Mouse (Mus musculus) stomach, embryonic 15.5 days (tissue): ENCODE measurements at regions not wholly inside any gene's neighbourhood (a gene's known extent, or its start where the extent isn't known, plus 50 kb on each side); places are given as distances from the start of the nearest gene placed in this dataset.

ENCODE experiments used
- ATAC-seq: fragments of 200-750 bp; cut with Nextera tagmentation; 2 replicates; pipeline ENCODE4 v1.8.0; 2017; ENCODE audit warnings: low read depth, moderate number of reproducible peaks, moderate TSS enrichment; ENCODE audit not compliant: insufficient read depth, low FRiP score
- H3K27ac ChIP-seq: fragments of 300-500 bp; sonication (generic); 2 replicates; pipeline ENCODE4 v1.5.1; 2015; ENCODE audit warnings: mild to moderate bottlenecking, inconsistent platforms
- H3K27me3 ChIP-seq: fragments of 300-500 bp; sonication (generic); replicated peaks from 2 replicates; pipeline ENCODE4 v1.6.1; 2015; ENCODE audit warnings: inconsistent platforms
- H3K36me3 ChIP-seq: fragments of 300-500 bp; sonication (generic); 2 replicates; pipeline ENCODE4 v1.6.1; 2015; ENCODE audit warnings: inconsistent platforms
- H3K4me1 ChIP-seq: fragments of 300-500 bp; sonication (generic); 2 replicates; pipeline ENCODE4 v1.6.1; 2015; ENCODE audit warnings: inconsistent platforms
- H3K4me2 ChIP-seq: fragments of 300-500 bp; sonication (generic); 2 replicates; pipeline ENCODE4 v1.6.1; 2015; ENCODE audit warnings: mild to moderate bottlenecking, inconsistent platforms
- H3K4me3 ChIP-seq: fragments of 300-500 bp; sonication (generic); replicated peaks from 2 replicates; pipeline ENCODE4 v1.5.1; 2015; ENCODE audit warnings: inconsistent platforms
- H3K9ac ChIP-seq: fragments of 300-500 bp; sonication (generic); 2 replicates; pipeline ENCODE4 v1.6.1; 2015; ENCODE audit warnings: inconsistent platforms
- H3K9me3 ChIP-seq: fragments of 300-500 bp; sonication (generic); 2 replicates; pipeline ENCODE4 v1.6.1; 2016; ENCODE audit warnings: inconsistent platforms
- WGBS: fragments of 180-500 bp; shearing (Covaris S2); methylation state at CpG from one replicate; pipeline ENCODE4 v1.1.7; 2015; 5-methylcytosine and 5-hydroxymethylcytosine counted together

GRCm38 (mm10) chr8:80315371-80315770 lies 178.2 kb upstream of the Gypa start:
- Histone ChIP-seq H3K4me2 (peak overlapping the region; percentile 53), H3K9ac (no peak overlapping the region), H3K27ac (peak overlapping the region; percentile 44; the same call in 1 of the 2 replicates), H3K4me1 (peaks cover 14% of the 10 kb centered on the region), H3K36me3 (no peaks in the 10 kb centered on the region), H3K27me3 (no peaks in the 10 kb centered on the region), H3K4me3 (peak overlapping the region; percentile 14; the same call in 1 of the 2 replicates), H3K9me3 (no peaks in the 10 kb centered on the region)
- peak; percentile 65; the same call in 1 of the 2 replicates for ATAC-seq
- 5% methylated on average over 13 of the region's 13 CpGs for WGBS

GRCm38 (mm10) chr8:80314826-80315225 lies 178.8 kb upstream of the Gypa start:
- Histone ChIP-seq H3K27ac (peak overlapping the region; percentile 44; the same call in 1 of the 2 replicates), H3K9ac (no peak overlapping the region), H3K27me3 (no peaks in the 10 kb centered on the region), H3K9me3 (no peaks in the 10 kb centered on the region), H3K36me3 (no peaks in the 10 kb centered on the region), H3K4me2 (peak overlapping the region; percentile 53), H3K4me1 (peaks cover 14% of the 10 kb centered on the region), H3K4me3 (no peak overlapping the region)
- ATAC-seq, result peak; percentile 72
- 8% methylated on average over 7 of the region's 7 CpGs for WGBS

GRCm38 (mm10) chr8:80313883-80314635 lies 179.5 kb upstream of the Gypa start:
- Histone ChIP-seq H3K4me2 (no peak overlapping the region), H3K36me3 (no peaks in the 10 kb centered on the region), H3K27me3 (no peaks in the 10 kb centered on the region), H3K27ac (peak overlapping the region; percentile 2; the same call in 1 of the 2 replicates), H3K9ac (no peak overlapping the region), H3K4me1 (peaks cover 14% of the 10 kb centered on the region), H3K9me3 (no peaks in the 10 kb centered on the region), H3K4me3 (no peak overlapping the region)
- ATAC-seq, result no peak
- 24% methylated on average over 12 of the region's 12 CpGs for WGBS

- Histone ChIP-seq H3K27ac (no peak overlapping the region), H3K9ac (no peak overlapping the region), H3K4me2 (no peak overlapping the region), H3K9me3 (no peaks in the 10 kb centered on the region), H3K4me1 (no peaks in the 10 kb centered on the region), H3K36me3 (no peaks in the 10 kb centered on the region), H3K4me3 (no peak overlapping the region), H3K27me3 (no peaks in the 10 kb centered on the region)
- 45% methylated on average over 4 of the region's 4 CpGs for WGBS
- no peak for ATAC-seq
Observed at GRCm38 (mm10) chr8:80307761-80308160, 185.8 kb upstream of the Gypa start.

GRCm38 (mm10) chr8:80298596-80298995 lies 195.0 kb upstream of the Gypa start:
- Histone ChIP-seq H3K27ac (no peak overlapping the region), H3K36me3 (no peaks in the 10 kb centered on the region), H3K4me1 (no peaks in the 10 kb centered on the region), H3K4me2 (no peak overlapping the region), H3K9me3 (no peaks in the 10 kb centered on the region), H3K4me3 (no peak overlapping the region), H3K27me3 (no peaks in the 10 kb centered on the region), H3K9ac (no peak overlapping the region)
- ATAC-seq, result no peak
- 62% methylated on average over 5 of the region's 5 CpGs for WGBS

GRCm38 (mm10) chr8:80290311-80290710 lies 203.3 kb upstream of the Gypa start:
- Histone ChIP-seq H3K36me3 (no peaks in the 10 kb centered on the region), H3K27me3 (no peaks in the 10 kb centered on the region), H3K4me3 (no peak overlapping the region), H3K4me1 (no peaks in the 10 kb centered on the region), H3K27ac (no peak overlapping the region), H3K9me3 (no peaks in the 10 kb centered on the region), H3K9ac (no peak overlapping the region), H3K4me2 (no peak overlapping the region)
- ATAC-seq, result no peak
- 66% methylated on average over 1 of the region's 1 CpGs for WGBS

- no peak for ATAC-seq
- WGBS, result 62% methylated on average over 6 of the region's 6 CpGs
Observed at GRCm38 (mm10) chr8:80289282-80289681, 204.3 kb upstream of the Gypa start.

GRCm38 (mm10) chr8:80268910-80269460 lies 211.2 kb upstream of the Hhip start:
- H3K9me3 ChIP-seq, result no peaks in the 10 kb centered on the region
- no peak overlapping the region for H3K9ac ChIP-seq
- 74% methylated on average over 7 of the region's 7 CpGs for WGBS
- H3K4me1 ChIP-seq, result no peaks in the 10 kb centered on the region
- H3K4me2 ChIP-seq, result no peak overlapping the region
- no peaks in the 10 kb centered on the region for H3K27me3 ChIP-seq
- H3K4me3 ChIP-seq, result no peak overlapping the region
- ATAC-seq, result no peak
- H3K36me3 ChIP-seq, result no peaks in the 10 kb centered on the region
- H3K27ac ChIP-seq, result no peak overlapping the region

More at GRCm38 (mm10) chr8:80289282-80289681, 204.3 kb upstream of the Gypa start:
- H3K4me2 ChIP-seq, result no peak overlapping the region
- no peak overlapping the region for H3K9ac ChIP-seq
- no peaks in the 10 kb centered on the region for H3K36me3 ChIP-seq
- H3K27ac ChIP-seq, result no peak overlapping the region
- no peaks in the 10 kb centered on the region for H3K27me3 ChIP-seq
- no peaks in the 10 kb centered on the region for H3K4me1 ChIP-seq
- no peaks in the 10 kb centered on the region for H3K9me3 ChIP-seq
- no peak overlapping the region for H3K4me3 ChIP-seq

GRCm38 (mm10) chr8:80264915-80265314 lies 207.1 kb upstream of the Hhip start:
- Histone ChIP-seq H3K4me1 (no peaks in the 10 kb centered on the region), H3K9ac (no peak overlapping the region), H3K27me3 (no peaks in the 10 kb centered on the region), H3K4me3 (no peak overlapping the region), H3K27ac (no peak overlapping the region), H3K9me3 (no peaks in the 10 kb centered on the region), H3K36me3 (no peaks in the 10 kb centered on the region), H3K4me2 (no peak overlapping the region)
- WGBS, result 81% methylated on average over 2 of the region's 2 CpGs
- ATAC-seq, result no peak

GRCm38 (mm10) chr8:80263468-80263945 lies 205.7 kb upstream of the Hhip start:
- H3K27ac ChIP-seq, result no peak overlapping the region
- no peak overlapping the region for H3K4me3 ChIP-seq
- H3K4me2 ChIP-seq, result no peak overlapping the region
- no peaks in the 10 kb centered on the region for H3K36me3 ChIP-seq
- H3K27me3 ChIP-seq, result no peaks in the 10 kb centered on the region
- no peak for ATAC-seq
- 58% methylated on average over 11 of the region's 11 CpGs for WGBS
- H3K9me3 ChIP-seq, result no peaks in the 10 kb centered on the region
- no peak overlapping the region for H3K9ac ChIP-seq
- no peaks in the 10 kb centered on the region for H3K4me1 ChIP-seq

- 80% methylated on average over 3 of the region's 3 CpGs for WGBS
- H3K9ac ChIP-seq, result no peak overlapping the region
Observed at GRCm38 (mm10) chr8:80262911-80263310, 205.1 kb upstream of the Hhip start.

GRCm38 (mm10) chr8:80253541-80253940 lies 195.7 kb upstream of the Hhip start:
- Histone ChIP-seq H3K9me3 (no peaks in the 10 kb centered on the region), H3K27me3 (no peaks in the 10 kb centered on the region), H3K9ac (no peak overlapping the region), H3K4me3 (no peak overlapping the region), H3K27ac (no peak overlapping the region), H3K36me3 (no peaks in the 10 kb centered on the region), H3K4me1 (no peaks in the 10 kb centered on the region), H3K4me2 (no peak overlapping the region)
- 22% methylated on average over 4 of the region's 4 CpGs for WGBS
- ATAC-seq, result no peak

More at GRCm38 (mm10) chr8:80262911-80263310, 205.1 kb upstream of the Hhip start:
- H3K9me3 ChIP-seq, result no peaks in the 10 kb centered on the region
- no peak overlapping the region for H3K4me2 ChIP-seq
- H3K27me3 ChIP-seq, result no peaks in the 10 kb centered on the region
- H3K4me3 ChIP-seq, result no peak overlapping the region
- ATAC-seq, result no peak
- no peaks in the 10 kb centered on the region for H3K36me3 ChIP-seq
- H3K27ac ChIP-seq, result no peak overlapping the region
- H3K4me1 ChIP-seq, result no peaks in the 10 kb centered on the region
